Mouse (Mus musculus): ENCODE measurements around the gene Rif1. TPM values are rescaled to one million over a fixed set of nuclear protein-coding genes. Genes with fewer than 3 reads are reported as not detected.
"Not testable (repeated sequence)": the region's sequence is repeated elsewhere in the genome, so short reads cannot be mapped to it uniquely, and the experiment has no call there.

Gene Rif1
- polyA plus RNA-seq, 1 experiment from 2014 or later, result 22.8 TPM

DNA sequence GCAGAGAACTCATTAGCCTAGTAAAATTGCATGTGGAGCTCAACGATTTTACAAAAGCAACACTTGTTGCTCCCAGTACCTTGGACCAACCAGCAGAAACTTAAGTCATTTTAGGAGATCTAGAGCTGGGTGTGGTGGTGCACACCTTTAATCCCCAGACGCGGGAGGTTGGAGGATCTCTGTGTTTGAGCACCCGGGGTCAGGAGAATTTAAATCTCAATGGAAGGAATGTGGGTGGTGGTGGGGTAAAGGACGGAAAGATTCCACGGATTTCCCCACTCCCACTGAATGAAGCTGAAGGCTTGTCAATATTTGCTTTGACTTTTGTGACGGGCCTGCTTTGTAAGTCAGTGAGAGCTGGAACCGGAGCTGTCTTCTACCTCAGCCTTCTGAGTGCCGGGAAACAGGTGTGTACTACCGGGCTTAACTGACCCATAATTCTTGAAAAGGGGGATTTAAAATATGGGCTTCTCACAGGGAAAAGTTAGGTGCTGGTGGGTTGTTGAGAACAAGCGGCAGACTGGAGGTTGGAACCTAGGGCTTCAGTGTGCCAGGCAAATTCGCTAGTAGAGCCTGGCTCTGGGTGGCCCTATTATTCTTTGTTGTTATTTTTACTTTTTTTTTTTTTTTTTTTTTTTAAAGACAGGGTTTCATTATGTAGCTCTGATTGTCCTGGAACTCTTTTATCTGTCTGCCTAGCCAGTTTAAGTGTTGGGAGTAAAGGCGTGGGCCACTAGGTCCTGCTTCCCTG lies 1.2 kb upstream of the Rif1 start:
- in situ Hi-C loops (cut with MboI; ENCODE audit: low pct_unique_long_range_greater_than_20kb), result loop anchor here (10.0 kb wide), 2 partner anchors 97 to 137 kb away; partner anchors contain the start of genes Nmi and Rbm43
- no peak for DNase-seq (ENCODE audit: low read depth, low spot score)

DNA sequence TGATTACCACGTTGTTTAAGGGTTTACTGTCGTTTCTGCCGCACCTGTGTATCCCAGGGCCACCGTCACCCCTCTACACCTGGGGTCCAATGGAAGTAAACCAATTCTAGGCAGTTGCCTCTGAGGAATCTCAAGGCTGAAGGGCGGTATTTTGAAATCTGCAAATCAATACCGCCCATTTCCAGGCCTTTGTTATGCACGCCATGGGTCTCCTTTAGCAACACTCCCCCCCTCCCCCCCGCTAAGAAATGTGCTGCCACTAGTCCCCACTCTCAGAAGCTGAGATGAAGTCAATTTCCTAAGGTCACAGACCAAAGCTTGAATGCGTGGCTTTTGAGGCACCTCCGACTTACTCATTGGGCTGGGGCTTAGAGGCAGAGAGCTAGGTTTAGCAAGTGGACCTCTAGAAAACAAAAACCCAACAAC lies 554 bp upstream of the Rif1 start:
- in situ Hi-C loops (cut with MboI; ENCODE audit: low pct_unique_long_range_greater_than_20kb), result loop anchor here (10.0 kb wide), 2 partner anchors 97 to 137 kb away; partner anchors contain the start of genes Nmi and Rbm43
- ATAC-seq (no peak), DNase-seq (ENCODE audit: low read depth, low spot score) (no peak)
- POLR2A ChIA-PET, result interaction anchor here (0.6 kb wide), 1 partner anchor 1100 kb away, joined by 3 read pairs; no protein-coding TSS in a partner anchor
- no peak for TF ChIP-seq CTCF (IDR thresholded peaks at IDR 0.05)
- peaks cover 2% of the 10 kb centered on the region for H3K27me3 ChIP-seq
- CTCF ChIA-PET, result no interaction called here

More for the DNA sequence above, 1.2 kb upstream of the Rif1 start:
- peaks cover 2% of the 10 kb centered on the region for H3K27me3 ChIP-seq
- ChIA-PET CTCF (no interaction called here), POLR2A (no interaction called here)
- no peak for TF ChIP-seq CTCF (IDR thresholded peaks at IDR 0.05)
- no peak for ATAC-seq

DNA sequence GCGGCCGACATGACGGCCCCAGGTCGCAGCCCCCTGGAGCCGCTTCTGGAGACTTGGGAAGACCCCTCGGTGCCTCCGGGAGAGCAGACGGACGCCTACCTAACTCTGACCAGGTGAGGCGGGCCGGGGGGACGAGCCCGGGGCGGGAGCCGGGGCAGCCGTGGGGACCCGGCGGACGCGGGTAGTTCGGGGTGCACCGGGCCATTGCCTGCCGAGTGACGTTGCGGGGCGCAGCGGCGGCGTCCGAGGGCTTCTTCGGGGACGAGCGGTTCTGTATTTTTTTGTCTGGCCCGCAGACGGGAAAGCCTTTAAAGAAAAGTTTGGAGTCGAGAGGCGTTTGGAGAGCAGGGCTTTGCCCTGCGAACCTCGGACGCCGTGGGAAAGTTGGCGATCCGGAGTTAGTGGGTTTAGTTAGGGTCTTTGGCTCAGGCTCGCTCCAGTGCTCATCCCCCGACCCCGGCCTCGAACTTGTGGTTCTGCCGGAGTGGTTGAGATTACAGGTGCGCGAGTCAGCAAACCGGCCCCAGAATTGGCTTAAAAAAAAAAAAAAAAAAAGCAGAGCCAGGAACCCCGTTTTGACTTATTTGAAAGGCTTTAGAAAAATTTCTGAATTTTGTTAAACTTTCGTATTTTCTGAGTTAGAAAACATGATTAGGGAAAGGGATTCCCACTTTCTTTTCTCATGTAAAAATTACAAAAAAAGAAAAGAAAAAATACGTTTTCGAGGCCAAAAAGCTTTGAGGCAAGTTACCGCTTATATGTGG lies 691 bp downstream of the Rif1 start:
- DNase-seq (ENCODE audit: low read depth, low spot score), result no peak
- H3K27me3 ChIP-seq, result peaks cover 2% of the 10 kb centered on the region
- CTCF ChIA-PET, result no interaction called here
- peak; percentile 59 for ATAC-seq
- POLR2A ChIA-PET, result no interaction called here
- in situ Hi-C loops (cut with MboI; ENCODE audit: low pct_unique_long_range_greater_than_20kb), result loop anchor here (10.0 kb wide), 2 partner anchors 99 to 139 kb away; partner anchors contain the start of genes Nmi and Rbm43
- no peak for TF ChIP-seq CTCF (IDR thresholded peaks at IDR 0.05)

DNA sequence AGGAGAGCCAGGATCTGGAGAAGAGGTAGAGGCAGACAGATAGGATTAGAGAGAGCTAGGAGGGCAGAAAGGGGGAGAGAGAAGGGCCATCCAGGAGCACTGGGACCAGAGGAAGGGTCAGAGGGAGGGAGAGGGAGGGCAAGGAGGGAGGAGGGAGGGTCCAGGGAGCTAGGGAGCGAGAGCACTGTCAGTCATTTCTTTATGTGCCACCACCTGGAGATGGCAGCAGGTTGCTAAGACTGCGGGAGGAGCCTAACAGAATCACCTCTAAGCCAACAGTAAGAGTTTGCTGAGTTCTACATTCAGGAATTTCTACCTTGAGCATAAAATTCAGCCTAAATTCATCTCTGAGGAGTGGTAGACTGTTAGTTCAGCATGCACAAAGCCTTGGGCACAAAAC lies 6.0 kb downstream of the Rif1 start:
- ChIA-PET POLR2A (interaction anchor here (0.8 kb wide), 1 partner anchor 10 kb away, joined by 4 read pairs; no protein-coding TSS in a partner anchor), CTCF (no interaction called here)
- DNase-seq (ENCODE audit: low read depth, low spot score), result no peak
- no peak for TF ChIP-seq CTCF (IDR thresholded peaks at IDR 0.05)
- in situ Hi-C loops (cut with MboI; ENCODE audit: low pct_unique_long_range_greater_than_20kb), result loop anchor here (10.0 kb wide), 2 partner anchors 104 to 144 kb away; partner anchors contain the start of genes Nmi and Rbm43
- no peaks in the 10 kb centered on the region for H3K27me3 ChIP-seq
- no peak for ATAC-seq

DNA sequence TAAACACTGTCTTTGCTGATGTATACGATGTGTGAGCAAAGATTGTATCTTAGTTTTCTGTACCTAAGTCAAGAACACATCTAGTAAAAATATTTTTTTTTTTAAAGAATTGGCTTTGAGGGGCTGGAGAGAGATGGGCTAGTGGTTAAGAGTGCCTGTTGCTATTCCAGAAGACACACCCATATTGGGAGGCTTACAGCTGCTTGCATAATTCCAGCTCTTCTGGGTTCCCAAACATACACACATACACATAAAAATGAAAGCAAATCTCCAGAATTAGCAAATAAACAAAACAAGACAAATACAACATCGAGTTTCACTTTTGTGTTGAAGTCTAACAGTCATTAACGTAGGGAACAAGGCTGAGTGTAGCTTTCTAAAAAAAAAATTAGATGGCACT lies 11.4 kb downstream of the Rif1 start:
- CTCF ChIA-PET, result interaction anchor here (0.7 kb wide), 1 partner anchor 9 kb away, joined by 3 read pairs; no protein-coding TSS in a partner anchor
- in situ Hi-C loops (cut with MboI; ENCODE audit: low pct_unique_long_range_greater_than_20kb), result no loop called here
- POLR2A ChIA-PET, result interaction anchor here (0.6 kb wide), 1 partner anchor 151 kb away, joined by 3 read pairs; no protein-coding TSS in a partner anchor
- no peaks in the 10 kb centered on the region for H3K27me3 ChIP-seq
- no peak for ATAC-seq
- no peak for TF ChIP-seq CTCF (IDR thresholded peaks at IDR 0.05)
- DNase-seq (ENCODE audit: low read depth, low spot score), result no peak

DNA sequence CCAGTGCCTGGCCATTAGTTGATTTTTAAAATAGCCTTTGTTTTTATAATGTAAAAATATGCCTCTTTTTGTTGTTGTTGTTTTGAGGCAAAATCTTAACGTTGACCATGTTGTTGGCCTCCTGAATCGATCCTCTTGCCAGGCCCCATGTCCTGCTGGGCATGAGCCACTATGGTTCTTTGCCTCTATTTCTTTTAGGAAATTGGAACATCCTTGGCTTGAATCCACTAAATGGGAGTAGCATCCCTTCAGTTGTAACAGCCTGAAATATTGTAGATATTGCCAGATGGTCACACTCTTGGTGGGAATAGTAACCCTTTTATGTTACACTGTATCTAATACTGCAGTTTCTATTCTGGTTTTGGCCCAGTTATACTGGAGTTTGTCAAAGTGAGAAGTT lies 11.9 kb downstream of the Rif1 start:
- TF ChIP-seq CTCF (IDR thresholded peaks at IDR 0.05), result no peak
- DNase-seq (ENCODE audit: low read depth, low spot score) (no peak), ATAC-seq (no peak)
- CTCF ChIA-PET, result no interaction called here
- POLR2A ChIA-PET, result no interaction called here
- no peaks in the 10 kb centered on the region for H3K27me3 ChIP-seq
- in situ Hi-C loops (cut with MboI; ENCODE audit: low pct_unique_long_range_greater_than_20kb), result no loop called here

DNA sequence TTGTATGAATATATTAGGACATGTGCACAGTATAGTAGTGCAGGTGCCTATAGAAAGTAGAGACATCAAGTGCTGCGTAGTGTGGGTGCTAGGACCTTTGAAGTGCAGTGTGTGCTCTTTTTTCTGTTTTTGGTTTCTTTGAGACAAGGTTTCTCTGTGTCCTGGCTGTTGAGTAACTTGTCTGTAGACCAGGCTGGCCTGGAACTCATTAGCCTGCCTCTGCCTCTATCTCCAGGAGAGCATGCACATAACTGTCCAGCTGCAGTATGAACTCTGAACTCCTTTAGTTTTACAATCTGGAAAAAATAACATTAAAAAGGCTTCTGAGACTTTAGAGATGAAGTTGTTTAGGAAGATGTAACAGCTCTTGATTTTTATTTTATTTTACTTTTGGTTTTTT lies 41.5 kb downstream of the Rif1 start:
- ChIA-PET CTCF (no interaction called here), POLR2A (no interaction called here)
- in situ Hi-C loops (cut with MboI; ENCODE audit: low pct_unique_long_range_greater_than_20kb), result no loop called here
- no peak for DNase-seq (ENCODE audit: low read depth, low spot score)
- TF ChIP-seq CTCF (IDR thresholded peaks at IDR 0.05), result no peak
- no peaks in the 10 kb centered on the region for H3K27me3 ChIP-seq
- ATAC-seq, result no peak

DNA sequence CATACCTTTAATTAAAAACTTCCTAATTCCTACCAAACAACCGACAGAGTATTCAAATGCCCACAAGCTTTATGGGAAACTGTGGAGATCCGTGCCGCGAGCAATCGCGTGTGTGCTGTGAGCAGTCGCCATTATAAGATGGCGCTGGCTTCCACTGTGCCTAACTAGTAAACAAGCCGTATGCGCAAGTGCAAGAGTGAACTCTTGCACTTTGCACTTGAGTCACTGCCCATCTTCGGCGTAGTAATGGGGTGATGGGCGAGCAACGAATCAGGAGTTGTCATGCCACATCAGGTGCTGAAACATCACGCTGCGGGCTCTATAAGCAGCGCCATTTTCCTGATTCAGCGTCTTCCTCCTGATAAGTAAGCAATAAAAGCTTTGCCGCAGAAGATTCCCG lies 58.7 kb downstream of the Rif1 start:
- in situ Hi-C loops (cut with MboI; ENCODE audit: low pct_unique_long_range_greater_than_20kb); H3K27me3 ChIP-seq; POLR2A ChIA-PET; ATAC-seq; DNase-seq (ENCODE audit: low read depth, low spot score): not testable (repeated sequence)
- CTCF ChIA-PET, result interaction anchor here (1.0 to 1.5 kb wide), 3 partner anchors 20 to 41 kb away, joined by 3 to 5 read pairs (median 3); no protein-coding TSS in a partner anchor

DNA sequence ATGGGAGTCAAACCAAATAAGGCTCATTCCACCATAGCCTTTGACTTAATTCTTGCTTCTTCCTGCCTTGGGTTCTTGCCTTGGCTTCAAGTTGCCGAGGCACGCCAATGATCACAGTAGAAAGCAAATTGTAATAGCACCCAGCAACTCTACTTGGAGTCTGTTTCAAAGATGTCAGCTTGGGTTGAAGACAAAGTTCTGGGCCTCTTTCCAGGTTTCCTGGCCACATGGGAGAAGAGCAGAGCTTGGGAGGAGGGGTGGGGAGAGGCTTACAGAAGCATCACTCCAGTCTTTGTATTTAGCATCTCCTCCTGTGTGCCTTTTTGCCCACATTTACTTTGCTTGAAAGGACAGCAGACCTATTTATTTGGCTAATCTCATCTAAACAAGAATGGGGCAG lies 60.7 kb downstream of the Rif1 start:
- ATAC-seq (no peak), DNase-seq (ENCODE audit: low read depth, low spot score) (no peak)
- no peaks in the 10 kb centered on the region for H3K27me3 ChIP-seq
- no peak for TF ChIP-seq CTCF (IDR thresholded peaks at IDR 0.05)
- in situ Hi-C loops (cut with MboI; ENCODE audit: low pct_unique_long_range_greater_than_20kb), result no loop called here
- POLR2A ChIA-PET, result no interaction called here
- CTCF ChIA-PET, result no interaction called here

DNA sequence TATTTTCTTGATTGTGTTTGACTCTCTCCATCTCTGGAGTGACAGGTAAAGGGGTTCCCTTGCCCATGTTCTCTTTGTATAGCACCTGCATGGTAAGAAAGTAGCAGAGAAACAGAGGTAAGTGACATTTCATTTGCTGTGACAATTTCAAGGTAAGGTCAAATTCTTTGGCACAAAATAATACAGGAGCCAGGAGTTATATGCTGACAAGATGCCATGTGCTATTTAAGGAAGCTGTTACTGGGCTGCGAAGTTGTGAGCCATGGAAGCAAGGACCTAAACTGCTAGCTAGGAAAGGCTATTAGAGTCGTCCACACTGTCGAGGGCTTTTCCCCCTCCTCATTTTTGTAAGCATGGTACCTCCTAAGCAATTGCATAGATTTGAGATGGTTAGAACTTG lies 80.4 kb downstream of the Rif1 start:
- H3K27me3 ChIP-seq, result peaks cover 4% of the 10 kb centered on the region
- no peak for TF ChIP-seq CTCF (IDR thresholded peaks at IDR 0.05)
- ChIA-PET POLR2A (no interaction called here), CTCF (no interaction called here)
- in situ Hi-C loops (cut with MboI; ENCODE audit: low pct_unique_long_range_greater_than_20kb), result no loop called here
- ATAC-seq, result no peak
- no peak for DNase-seq (ENCODE audit: low read depth, low spot score)
